Mouse (Mus musculus) spleen, adult 2 months (tissue): Measurements from ENCODE around the gene Atp1a1.

Experiments
- CTCF ChIP-seq: fragments of 200-500 bp; IDR thresholded peaks from 2 replicates; pipeline ENCODE4 v1.5.1; 2011; ENCODE audit warnings: mild to moderate bottlenecking, inconsistent platforms; ENCODE audit not compliant: insufficient read depth, insufficient read length, insufficient replicate concordance; ENCODE audit errors: extremely low read depth
- POLR2A ChIP-seq: fragments of 200-500 bp; IDR thresholded peaks from 2 replicates; pipeline ENCODE4 v1.6.1; 2011; ENCODE audit warnings: low read depth, low read length, inconsistent platforms

DNA sequence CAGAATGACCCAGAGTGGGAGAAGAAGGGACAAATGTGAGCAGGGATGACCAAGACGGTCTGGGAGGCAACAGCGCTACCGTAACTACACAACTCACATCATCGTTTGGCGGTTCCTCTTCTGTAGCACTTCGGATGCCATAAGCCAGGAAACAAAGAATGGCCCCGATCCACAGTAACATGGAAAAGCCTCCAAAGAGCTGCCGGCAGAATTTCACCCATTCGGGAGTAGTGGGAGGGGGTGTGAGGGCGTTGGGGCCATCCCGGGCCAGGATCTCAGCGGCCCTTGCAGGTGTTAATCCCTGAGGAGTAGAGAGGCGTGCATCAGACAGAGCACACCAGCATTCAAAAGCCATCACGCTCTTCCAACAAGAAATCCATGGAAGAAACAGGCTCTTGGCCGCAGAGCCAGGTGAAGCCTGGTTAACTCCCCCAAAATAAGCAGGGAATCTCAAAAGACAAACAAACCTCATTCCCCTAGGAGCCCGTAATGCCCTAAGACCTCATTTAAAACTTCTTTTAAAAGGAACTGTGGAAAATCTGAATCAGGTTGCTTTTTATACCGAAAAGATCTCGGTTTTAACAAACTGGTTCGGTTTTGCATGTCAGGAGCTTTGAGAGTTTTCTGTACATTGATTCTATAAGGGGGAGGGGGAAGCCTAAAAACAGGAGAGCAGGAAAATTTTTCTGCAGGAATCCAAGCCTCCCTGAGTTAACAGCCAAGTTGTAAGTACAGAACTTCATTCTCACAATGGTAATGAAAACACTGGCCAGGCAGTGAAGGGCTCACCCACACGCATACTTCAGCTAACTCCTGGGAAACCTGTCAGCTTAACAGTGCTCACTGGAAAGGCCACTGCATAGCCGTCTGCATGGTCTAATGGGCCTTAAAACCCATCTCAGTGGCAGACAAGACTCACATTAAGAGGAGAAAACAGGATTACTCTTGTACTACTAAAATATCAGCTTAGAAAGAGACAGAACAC, 11.9 kb downstream of the Atp1a1 start:
- TF ChIP-seq POLR2A (no peak), CTCF (no peak)
